Mouse (Mus musculus) adrenal gland, postnatal 25 days (tissue): ENCODE data around the gene Coasy. TPM values are rescaled to one million over a fixed set of nuclear protein-coding genes. Genes with fewer than 3 reads are reported as not detected.
"Not testable (repeated sequence)": the region's sequence is repeated elsewhere in the genome, so short reads cannot be mapped to it uniquely, and the experiment has no call there.

Experiments
- DNase-seq: peaks from one replicate; pipeline ENCODE4 v3.0.0; 2021; ENCODE audit warnings: mixed read lengths
- total RNA-seq: library from RNA; stranded (reverse); gene quantifications from 2 replicates; pipeline ENCODE4 v1.2.3, GENCODE M21; 2021

Coasy gene
- total RNA-seq, 1 experiment from 2014 or later, result 115 TPM

DNA sequence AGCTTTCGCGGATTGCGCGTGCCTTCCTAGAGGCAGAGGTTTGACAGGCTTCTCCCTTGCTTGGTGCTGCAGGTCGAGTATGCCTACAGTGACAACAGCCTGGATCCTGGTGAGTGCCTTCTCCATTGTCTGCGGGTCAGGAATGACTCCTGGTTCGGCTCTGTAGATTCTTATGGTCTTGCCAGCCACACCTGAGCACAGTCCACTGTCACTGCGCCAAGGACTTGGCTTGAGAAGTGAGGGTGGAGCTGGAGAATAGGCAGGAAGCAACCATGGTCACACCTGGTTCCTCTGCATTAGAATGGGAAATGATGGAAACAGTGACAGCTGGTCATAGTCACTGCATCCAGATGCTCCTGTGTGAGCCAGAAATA, 5.3 kb downstream of the Coasy start:
- DNase-seq, result no peak

- no peak for DNase-seq
These were observed 7.6 kb downstream of the Coasy start for GRCm38 (mm10) chr11:101089931-101090330.

DNA sequence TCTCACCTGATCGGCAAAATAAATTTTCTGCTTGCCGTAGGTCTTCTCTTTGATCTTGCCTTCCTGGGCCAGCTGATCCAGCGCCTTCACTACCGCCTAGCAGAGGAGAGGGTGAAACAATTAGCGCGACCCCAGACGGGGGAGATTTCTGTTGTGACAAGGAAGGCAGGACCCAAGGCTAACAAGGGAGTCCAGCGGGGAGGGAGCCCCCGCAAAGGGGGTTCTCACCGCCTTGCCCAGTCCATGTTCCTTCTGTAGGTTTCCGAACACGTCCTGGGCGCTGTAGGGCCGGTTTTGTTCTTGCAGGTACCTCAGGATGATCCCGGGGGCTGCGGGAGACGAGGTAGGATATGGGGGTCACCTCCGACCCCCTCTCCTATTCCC, 12.6 kb downstream of the Coasy start:
- DNase-seq, result no peak

DNA sequence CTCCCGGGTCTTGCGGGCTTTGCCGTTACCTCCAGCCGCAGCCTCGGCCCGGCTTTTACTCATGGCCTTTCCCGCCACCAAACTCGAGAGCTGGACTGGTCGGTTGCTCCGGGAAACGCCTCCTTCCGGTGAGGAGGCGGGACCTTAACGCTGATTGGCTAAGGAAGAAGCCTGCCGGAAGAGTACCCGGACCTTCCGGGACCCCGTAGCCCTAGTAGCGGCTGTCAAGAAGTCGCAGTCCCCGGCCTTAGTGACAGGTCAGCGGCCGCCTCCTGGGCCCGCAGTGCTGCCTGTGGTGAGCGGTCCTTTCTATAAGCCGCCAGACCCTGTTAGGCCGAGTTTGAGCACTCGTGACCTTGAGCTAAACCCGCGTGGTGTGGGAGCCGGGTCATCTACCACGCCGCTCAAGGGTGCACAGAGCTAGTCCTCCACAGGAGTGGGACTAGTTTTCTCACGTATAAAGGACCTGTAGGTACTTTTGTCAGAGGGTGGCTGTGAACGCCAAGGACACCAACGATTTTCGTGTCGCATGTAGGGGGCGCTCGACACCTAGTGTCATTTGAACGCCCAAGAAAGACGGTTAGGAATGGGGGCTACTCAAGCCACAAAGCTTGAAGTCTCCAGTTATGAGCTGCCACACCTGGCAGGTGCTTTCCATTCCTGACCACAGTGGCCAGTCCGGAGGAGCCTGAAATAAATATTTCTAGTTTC, 13.1 kb downstream of the Coasy start, which contains the start of gene Psmc3ip:
TSS of gene Psmc3ip (minus strand) at position 123 of the 711 bp plus-strand sequence.
- DNase-seq, result peak; percentile 91

DNA sequence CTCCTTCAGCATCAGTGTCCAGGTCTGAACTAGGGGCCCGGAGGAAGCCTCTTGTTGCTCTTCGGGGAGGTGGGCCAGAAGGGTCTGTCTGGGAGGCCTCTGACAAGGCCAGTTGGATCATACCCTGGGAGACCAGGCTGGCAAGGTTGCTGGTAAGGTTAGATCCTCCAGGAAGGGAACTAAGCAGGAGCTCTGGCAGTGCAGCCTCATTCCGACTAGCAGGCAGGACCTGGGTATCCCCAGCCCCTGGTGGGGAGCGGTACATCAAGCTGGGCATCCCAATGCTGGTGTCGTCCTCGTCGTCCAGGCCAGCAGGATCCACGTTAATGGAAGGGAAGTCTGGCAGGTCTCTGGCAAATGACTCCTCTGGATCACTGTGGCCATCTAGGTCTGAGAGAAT, 15.9 kb downstream of the Coasy start:
- no peak for DNase-seq

- no peak for DNase-seq
These were observed 20.6 kb downstream of the Coasy start for GRCm38 (mm10) chr11:101103011-101103410.

GRCm38 (mm10) chr11:101109351-101109750, 27.0 kb downstream of the Coasy start:
- no peak for DNase-seq

DNA sequence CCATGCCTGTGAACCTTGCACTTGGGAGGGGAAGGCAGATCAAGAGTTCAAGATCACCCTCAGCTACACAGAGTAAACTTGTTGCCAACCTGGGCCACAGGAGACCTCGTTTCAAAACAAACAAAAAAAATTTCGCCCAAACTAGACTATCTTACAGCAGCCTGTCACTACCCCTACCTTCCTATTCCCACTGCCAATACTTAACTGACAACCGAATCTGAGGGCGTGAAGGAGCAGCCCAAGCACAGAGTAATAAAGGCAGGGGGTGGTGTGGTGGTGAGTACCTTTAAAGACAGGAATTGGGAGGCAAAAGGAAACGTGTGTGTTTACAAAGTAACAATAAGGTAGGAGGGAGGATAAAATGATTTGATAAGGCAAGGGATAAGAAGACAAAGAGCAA, 28.3 kb downstream of the Coasy start:
- no peak for DNase-seq

GRCm38 (mm10) chr11:101111178-101111577, 28.8 kb downstream of the Coasy start:
- DNase-seq, result no peak

DNA sequence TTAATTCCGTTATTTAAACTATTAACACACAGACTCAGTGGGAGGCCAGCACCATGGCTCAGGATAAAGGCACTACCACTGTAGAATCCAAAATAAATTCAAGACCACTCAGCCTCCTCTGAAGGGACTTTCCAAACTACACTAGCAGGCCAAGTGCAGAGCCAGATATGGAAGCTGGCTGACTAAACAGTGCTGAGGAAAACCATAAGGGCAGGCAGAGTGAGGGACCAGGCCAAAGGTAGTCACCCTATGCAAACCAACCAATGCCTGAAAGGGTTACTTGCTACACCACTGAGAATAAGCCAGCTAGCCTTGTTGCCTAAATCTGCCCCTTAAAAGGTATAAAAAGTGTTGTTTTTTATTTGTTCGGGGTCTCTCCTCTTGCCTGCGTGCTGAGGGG, 29.8 kb downstream of the Coasy start:
- no peak for DNase-seq

DNA sequence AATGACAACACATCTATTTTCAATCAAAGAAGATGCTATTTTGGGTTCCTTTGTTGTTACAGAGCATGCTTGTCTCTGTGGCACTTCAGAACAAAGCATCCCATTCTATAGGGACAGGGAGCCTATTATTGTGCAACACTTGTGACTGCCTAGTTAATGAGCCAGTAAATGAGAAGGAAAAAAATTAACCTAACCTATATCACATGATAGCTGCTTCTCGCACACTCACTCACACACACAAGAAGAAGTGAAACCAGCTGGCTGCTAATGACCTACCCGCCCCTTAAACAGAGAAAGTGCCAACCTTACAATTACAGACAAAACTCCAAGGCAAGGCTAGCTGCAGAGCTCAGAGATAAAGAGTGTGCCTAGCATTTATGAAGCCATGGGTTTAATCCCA, 33.2 kb downstream of the Coasy start:
- DNase-seq, result no peak

DNA sequence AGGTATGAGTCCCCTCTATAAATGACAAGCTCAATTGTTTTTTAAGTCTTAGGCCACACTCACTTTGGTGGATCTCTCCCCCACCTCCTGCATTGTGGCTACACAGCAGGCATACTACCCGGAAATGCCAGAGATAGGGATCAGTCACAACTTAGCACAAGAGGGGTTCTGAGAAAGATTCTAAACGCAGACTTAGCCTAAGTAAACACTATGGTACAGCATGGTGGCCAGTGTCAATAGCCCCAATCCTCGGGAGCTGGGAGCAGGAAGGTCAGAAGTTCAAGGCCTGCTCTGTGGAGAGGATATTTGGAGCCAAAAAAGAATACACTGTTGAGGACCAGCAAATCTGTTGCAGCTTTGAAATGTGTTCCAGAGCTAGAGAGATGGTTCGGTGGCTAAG, 35.7 kb downstream of the Coasy start:
- DNase-seq, result no peak

DNA sequence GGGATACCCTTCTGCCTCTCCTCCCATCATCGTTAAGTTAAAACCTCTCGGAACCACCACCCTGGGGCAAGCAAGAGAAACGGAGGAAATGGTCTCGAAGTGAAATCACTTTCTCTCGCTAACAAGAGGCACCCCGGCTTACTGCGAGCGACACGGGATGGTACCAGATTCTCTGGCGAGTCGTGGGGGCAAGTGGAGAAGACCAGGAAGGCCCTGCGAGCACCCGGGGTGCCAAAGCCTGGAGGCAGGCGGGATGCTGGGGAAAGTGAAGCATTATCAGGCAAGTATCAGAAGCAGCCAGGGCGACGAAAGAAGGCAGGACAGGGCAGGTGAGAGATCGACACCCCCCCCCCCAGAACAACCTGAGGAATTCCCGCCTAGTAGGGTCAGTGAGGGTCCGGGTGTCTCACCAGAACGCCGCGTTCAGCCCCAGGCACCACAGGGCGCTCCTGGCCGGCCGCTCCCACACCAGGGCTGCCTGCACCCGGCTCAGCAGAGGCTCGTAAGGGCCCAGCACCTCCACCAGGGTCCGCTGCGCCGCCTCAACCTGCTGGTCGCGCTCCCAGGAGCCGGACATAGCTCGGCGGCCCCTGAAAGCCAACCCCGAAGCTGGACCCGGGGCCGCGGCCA, 36.9 kb downstream of the Coasy start:
- DNase-seq, result no peak

DNA sequence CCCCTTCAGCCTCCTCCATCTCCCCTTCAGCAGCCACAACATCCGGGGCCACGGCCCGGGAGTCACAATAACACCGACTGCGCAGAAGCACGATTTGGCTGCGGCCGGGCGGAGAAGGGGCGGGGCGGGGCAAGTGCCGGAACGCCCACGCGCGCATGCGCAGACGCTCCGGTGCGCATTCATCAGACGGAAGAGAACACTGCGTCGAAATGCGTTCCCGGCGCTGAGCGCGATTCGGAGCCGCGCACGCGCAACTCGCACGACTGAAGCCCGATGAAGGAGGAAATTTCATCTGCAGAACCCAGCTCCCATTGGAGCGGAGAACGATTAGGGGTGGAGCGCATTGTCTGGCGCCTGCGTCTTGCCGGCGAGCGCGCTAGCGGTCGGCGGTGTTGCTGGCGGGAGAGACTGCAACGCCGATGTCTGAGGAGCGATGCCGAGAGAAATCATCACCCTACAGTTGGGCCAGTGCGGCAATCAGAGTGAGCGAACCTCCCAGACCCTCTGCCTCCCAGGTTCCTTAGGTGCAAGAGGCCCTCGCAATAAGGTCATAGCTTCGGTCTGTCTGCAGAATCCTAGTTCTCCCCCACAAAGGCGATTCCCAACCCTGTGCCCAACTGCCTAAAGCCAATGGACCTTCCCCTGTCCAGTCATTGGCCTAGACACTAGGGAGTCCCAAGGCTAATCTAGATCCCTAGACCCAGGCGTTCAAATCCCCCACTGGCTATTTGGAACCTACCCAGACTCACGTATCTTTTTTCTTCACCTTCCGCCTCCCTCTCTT, 37.6 kb downstream of the Coasy start, which contains the start of the genes Retreg3 and Tubg1:
TSS of gene Retreg3 (minus strand) at position 133 of the 784 bp plus-strand sequence.
TSS of gene Tubg1 (plus strand) at position 178 of the 784 bp plus-strand sequence.
- peak; percentile 99 for DNase-seq

- DNase-seq, result no peak
These were observed 38.3 kb downstream of the Coasy start for GRCm38 (mm10) chr11:101120545-101121188.

DNA sequence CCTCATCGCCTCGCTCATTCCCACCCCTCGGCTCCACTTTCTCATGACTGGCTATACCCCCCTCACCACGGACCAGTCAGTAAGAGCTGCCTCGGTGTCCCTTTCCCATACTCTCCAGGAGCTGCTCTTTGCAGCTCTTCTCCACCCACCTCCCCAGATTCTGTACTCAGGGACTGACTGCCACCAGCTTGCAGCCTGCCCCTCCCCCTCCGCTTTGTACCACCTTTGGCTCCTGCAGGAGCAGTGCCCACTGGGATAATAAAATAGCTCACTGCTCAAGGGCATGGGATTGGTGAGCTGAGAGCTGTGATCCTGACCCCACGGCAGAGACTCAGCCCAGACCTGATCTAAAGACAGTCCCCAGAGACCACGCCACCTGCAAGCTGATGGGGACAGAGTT, 42.1 kb downstream of the Coasy start:
- DNase-seq, result not testable (repeated sequence)

GRCm38 (mm10) chr11:101125008-101125407, 42.6 kb downstream of the Coasy start:
- not testable (repeated sequence) for DNase-seq

DNA sequence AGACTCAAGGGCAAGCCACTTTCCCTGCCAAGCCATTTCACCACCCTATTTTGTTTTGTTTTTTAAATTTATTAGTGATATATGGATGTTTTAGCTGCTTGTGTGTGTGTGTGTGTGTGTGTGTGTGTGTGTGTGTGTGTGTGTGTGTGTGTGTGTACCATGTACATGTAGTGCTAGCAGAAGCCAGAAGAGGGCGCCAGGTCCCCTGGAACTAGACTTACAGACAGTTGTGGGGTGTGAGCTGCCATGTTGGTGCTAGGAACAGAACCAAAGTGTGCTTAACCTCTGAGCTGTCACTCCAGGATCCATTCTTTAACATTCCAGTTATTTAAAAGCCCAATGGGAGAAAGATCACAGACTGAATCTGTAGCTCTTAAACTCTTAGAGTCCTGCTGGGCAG, 44.7 kb downstream of the Coasy start:
- no peak for DNase-seq

GRCm38 (mm10) chr11:101128996-101129577, 46.7 kb downstream of the Coasy start:
- DNase-seq, result peak; percentile 43

- no peak for DNase-seq
These were observed 47.8 kb downstream of the Coasy start for GRCm38 (mm10) chr11:101130056-101130756.

- DNase-seq, result no peak
These were observed 48.8 kb downstream of the Coasy start for GRCm38 (mm10) chr11:101131187-101131586.

GRCm38 (mm10) chr11:101131701-101132100, 49.3 kb downstream of the Coasy start:
- DNase-seq, result no peak
